Mouse (Mus musculus) T-cell, adult 2 months (primary cell): ENCODE data around the gene Gm42878.
A peak's percentile ranks its signal among the peaks of the same experiment; 100 is the strongest.

Source experiments
- DNase-seq: peaks from one replicate; pipeline ENCODE4 v3.0.0; 2022; ENCODE audit warnings: low spot score

The Gm42878 gene

DNA sequence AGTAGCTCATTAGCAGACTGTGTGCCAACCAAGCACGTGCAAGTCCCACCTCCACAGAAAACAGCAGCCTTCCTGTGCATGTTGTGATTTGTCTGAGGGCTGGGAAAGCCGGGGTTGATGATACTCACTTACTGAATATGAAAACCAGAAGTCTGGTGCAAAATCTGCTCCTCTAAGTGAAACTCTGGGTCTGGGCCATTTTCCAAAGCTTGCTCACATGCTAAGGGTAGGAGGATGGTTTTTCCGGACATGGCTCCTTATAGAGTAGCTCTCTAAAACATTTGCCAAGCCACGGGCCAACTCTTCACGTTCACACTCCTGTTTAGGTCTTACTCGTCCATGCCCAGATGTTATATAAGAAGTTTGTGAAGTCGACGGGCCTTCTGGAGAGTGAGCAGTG is 52.0 kb downstream of the Gm42878 start:
- no peak for DNase-seq

DNA sequence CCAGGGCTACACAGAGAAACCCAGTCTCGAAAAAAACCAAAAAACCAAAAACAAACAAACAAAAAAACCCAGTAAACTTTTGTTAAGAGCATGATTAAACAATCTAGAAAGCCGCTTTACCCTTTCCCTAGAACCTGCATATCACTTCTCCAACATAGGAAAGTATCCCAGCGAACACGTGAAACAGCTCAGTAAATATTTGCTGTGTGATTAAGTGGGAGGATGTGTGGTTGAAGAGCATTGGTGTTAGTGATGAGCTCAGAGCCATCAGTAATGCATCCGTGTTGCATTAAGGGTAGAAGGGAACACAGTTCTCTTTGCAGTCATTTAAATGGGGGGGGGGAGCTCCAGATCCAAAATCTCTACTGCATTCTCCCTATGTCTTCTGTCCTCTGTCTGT is 60.5 kb downstream of the Gm42878 start:
- DNase-seq, result no peak

DNA sequence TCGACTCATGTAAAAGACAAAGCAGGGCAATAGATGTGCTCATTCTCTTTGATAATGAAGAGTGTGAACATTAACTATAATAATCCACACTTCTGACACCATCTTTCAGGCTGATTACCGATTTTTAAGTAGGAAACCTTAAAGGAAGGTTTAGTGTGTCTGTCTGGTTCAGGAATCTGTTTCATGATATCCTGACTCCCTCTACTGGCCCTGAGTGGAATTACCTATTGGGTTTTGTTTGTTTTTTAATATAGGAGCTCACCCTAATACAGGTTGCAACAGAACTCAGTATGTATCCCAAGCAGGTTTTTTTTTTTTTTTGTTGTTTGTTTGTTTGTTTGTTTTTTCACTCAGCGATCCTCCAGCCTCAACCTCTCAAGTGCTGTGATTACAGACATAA is 67.6 kb downstream of the Gm42878 start:
- peak; percentile 37 for DNase-seq

DNA sequence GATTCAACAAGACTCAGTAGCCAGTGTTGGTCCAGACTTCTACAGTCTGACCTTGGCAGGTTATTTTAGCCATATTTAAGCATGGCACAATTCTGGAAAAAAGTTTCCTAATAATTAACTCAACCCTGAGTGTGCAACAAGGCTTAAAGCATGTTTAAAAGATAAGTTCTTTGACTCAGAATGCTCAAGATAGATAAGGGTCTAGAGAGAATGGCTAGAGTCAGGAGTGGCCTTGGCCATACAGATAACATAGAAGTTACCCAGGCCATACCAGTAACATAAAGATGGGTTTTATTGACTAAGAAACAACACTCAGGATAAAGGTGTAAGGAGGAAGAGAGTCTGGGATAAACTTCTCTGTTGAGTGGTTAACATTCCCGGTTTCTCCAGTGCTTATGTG is 69.2 kb downstream of the Gm42878 start:
- DNase-seq, result no peak

DNA sequence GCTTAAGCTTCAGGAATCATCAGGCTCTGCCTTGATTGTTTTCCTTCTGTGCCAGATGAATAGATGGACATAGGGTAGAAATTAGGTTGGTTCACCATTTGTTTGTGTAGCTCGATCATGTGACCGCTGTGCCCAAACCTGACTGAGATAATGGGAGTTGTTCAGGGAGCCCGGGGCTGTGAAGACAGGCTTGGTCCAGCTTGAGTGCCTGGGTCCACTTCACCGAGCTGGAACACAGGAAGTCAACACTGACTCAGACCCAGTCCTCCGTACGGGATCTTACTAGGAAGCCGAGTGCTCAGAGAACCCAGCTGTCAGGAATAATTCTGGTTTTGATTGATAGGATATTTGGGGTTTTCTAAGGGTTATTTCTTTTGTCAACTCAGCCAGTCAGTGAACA is 70.7 kb downstream of the Gm42878 start:
- no peak for DNase-seq

DNA sequence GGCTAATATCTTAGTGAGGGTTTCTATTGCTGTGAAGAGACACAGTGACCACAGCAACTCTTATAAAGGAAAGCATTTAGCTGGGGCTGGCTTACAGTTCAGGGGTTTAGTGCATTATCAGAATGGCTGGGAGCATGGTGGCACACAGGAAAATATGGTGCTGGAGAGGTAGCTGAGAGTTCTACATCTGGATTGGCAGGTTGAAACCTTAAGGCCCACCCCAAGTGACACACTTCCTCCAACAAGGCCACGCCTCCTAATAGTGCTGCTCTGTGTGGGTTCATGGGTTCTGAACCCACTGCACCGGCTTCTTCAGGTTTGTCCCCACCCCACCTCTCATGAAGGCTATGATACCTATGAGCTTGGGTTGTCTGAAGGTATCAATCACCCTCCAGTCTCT is 72.9 kb downstream of the Gm42878 start:
- no peak for DNase-seq

DNA sequence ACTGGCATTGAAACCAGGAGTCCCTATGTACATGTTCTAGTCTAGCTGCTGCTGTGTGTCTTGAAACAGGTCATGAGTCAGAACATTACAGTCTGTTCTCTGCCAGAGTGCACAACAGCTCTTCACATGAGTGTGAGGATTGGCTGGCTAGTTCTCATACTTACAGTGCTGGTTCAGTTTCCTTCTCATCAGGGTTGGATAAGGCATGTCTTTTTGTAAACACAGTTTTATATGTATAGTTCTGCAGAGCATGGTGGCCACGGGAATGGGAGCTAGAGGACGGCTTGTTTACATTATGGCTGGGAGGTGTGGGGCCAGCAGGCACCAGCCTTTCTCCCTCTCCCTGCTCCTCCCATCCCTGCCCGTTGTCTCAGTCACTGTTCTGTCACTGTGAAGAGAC is 75.7 kb downstream of the Gm42878 start:
- DNase-seq, result no peak
